Mouse (Mus musculus) liver, postnatal 0 days (tissue): ENCODE data around the gene Trpv3. TPM values are rescaled to one million over a fixed set of nuclear protein-coding genes. Genes with fewer than 3 reads are reported as not detected.
A peak's percentile ranks its signal among the peaks of the same experiment; 100 is the strongest.
"Not testable (repeated sequence)": the region's sequence is repeated elsewhere in the genome, so short reads cannot be mapped to it uniquely, and the experiment has no call there.

ENCODE experiments used
- ATAC-seq: fragments of 200-750 bp; cut with Nextera tagmentation; 2 replicates; pipeline ENCODE4 v1.8.0; 2017; ENCODE audit warnings: mild to moderate bottlenecking, moderate library complexity
- DNase-seq: peaks from one replicate; pipeline ENCODE4 v3.0.0-alpha.2; 2016
- H3K27ac ChIP-seq: fragments of 300-500 bp; sonication (generic); 2 replicates; pipeline ENCODE4 v1.5.1; 2014; ENCODE audit warnings: antibody characterized with exemption, moderate library complexity, mild to moderate bottlenecking, low read depth
- H3K27me3 ChIP-seq: fragments of 300-500 bp; sonication (generic); 2 replicates; pipeline ENCODE4 v1.6.1; 2014; ENCODE audit warnings: low read length, control low read depth, mixed read lengths; ENCODE audit not compliant: insufficient read depth
- H3K36me3 ChIP-seq: fragments of 300-500 bp; sonication (generic); replicated peaks from 2 replicates; pipeline ENCODE4 v1.6.1; 2014; ENCODE audit warnings: mild to moderate bottlenecking, control low read depth, low read length, moderate library complexity, mixed read lengths; ENCODE audit not compliant: insufficient read depth
- H3K4me1 ChIP-seq: fragments of 300-500 bp; sonication (generic); 2 replicates; pipeline ENCODE4 v1.6.1; 2014; ENCODE audit warnings: antibody characterized with exemption, mild to moderate bottlenecking, control low read depth; ENCODE audit not compliant: insufficient read depth
- H3K4me2 ChIP-seq: fragments of 300-500 bp; sonication (generic); 2 replicates; pipeline ENCODE4 v1.6.1; 2014; ENCODE audit warnings: low read depth, mild to moderate bottlenecking, low read length, moderate library complexity, mixed read lengths
- H3K4me3 ChIP-seq: fragments of 300-500 bp; sonication (generic); 2 replicates; pipeline ENCODE4 v1.5.1; 2014; ENCODE audit warnings: low read depth, low read length
- H3K9ac ChIP-seq: fragments of 300-500 bp; sonication (generic); replicated peaks from 2 replicates; pipeline ENCODE4 v1.6.1; 2014; ENCODE audit warnings: mild to moderate bottlenecking, moderate library complexity
- H3K9me3 ChIP-seq: fragments of 300-500 bp; sonication (generic); 2 replicates; pipeline ENCODE4 v1.6.1; 2016; ENCODE audit warnings: mild to moderate bottlenecking, control low read depth, low read length, mixed read lengths
- CTCF ChIP-seq: sonication (generic); IDR thresholded peaks from 2 replicates; pipeline ENCODE4 v1.5.1; 2016; ENCODE audit warnings: antibody characterized with exemption, low read depth
- EP300 ChIP-seq: IDR thresholded peaks from 2 replicates; pipeline ENCODE4 v1.6.1; 2016; ENCODE audit warnings: antibody characterized with exemption, low read depth, mild to moderate bottlenecking
- WGBS: fragments of 180-500 bp; shearing (Covaris S2); extraction: QIAGEN DNeasy Blood & Tissue Kit; methylation state at CpG from one replicate; pipeline ENCODE4 v1.1.7; 2014; ENCODE audit not compliant: insufficient replicate concordance; 5-methylcytosine and 5-hydroxymethylcytosine counted together
- polyA plus RNA-seq: library from polyadenylated mRNA; unstranded; fragments of >200 nt; fragmentation: Nextera tagmentation; extraction: Ambion mirVana; gene quantifications from 2 replicates; pipeline ENCODE4 v1.2.1, GENCODE M21; 2015

Trpv3 gene
- polyA plus RNA-seq, 1 experiment from 2014 or later: 0.05 TPM

GRCm38 (mm10) chr11:73315961-73316360 lies 48.8 kb downstream of the Trpv3 start:
- DNase-seq (no peak), ATAC-seq (no peak)
- TF ChIP-seq CTCF (no peak), EP300 (no peak)
- Histone ChIP-seq H3K4me1 (no peaks in the 10 kb centered on the region), H3K4me2 (no peak overlapping the region), H3K27ac (no peak overlapping the region), H3K9ac (no peak overlapping the region), H3K27me3 (no peaks in the 10 kb centered on the region), H3K36me3 (0 out of 2 replicates have a peak, but pooled peaks cover 2% of the 10 kb centered on the region), H3K4me3 (no peak overlapping the region), H3K9me3 (no peaks in the 10 kb centered on the region)
- 52% methylated on average over 3 of the region's 3 CpGs for WGBS

- H3K27ac ChIP-seq, ATAC-seq, H3K4me1 ChIP-seq, H3K9ac ChIP-seq, H3K36me3 ChIP-seq, H3K4me2 ChIP-seq, H3K4me3 ChIP-seq, H3K27me3 ChIP-seq, DNase-seq, H3K9me3 ChIP-seq: not testable (repeated sequence)
- 65% methylated on average over 2 of the region's 2 CpGs for WGBS
Measured at GRCm38 (mm10) chr11:73318581-73318980, 51.4 kb downstream of the Trpv3 start.

- WGBS: 88% methylated on average over 13 of the region's 13 CpGs
- H3K4me1 ChIP-seq, ATAC-seq, H3K27ac ChIP-seq, H3K36me3 ChIP-seq, DNase-seq, H3K27me3 ChIP-seq, H3K4me2 ChIP-seq, H3K4me3 ChIP-seq, H3K9me3 ChIP-seq, H3K9ac ChIP-seq: not testable (repeated sequence)
Measured at GRCm38 (mm10) chr11:73321064-73321463, 53.9 kb downstream of the Trpv3 start.

GRCm38 (mm10) chr11:73323906-73324830 lies 57.0 kb downstream of the Trpv3 start:
- H3K9me3 ChIP-seq: no peaks in the 10 kb centered on the region
- no peak for TF ChIP-seq CTCF
- no peak for TF ChIP-seq EP300
- peak; percentile 24; the same call in 1 of the 2 replicates for ATAC-seq
- 49% methylated on average over 9 of the region's 9 CpGs for WGBS
- no peaks in the 10 kb centered on the region for H3K36me3 ChIP-seq
- peak overlapping the region; percentile 63 for H3K4me2 ChIP-seq
- DNase-seq: no peak
- peak overlapping the region; percentile 32 for H3K4me3 ChIP-seq
- H3K9ac ChIP-seq: peak overlapping the region; percentile 38; the same call in 1 of the 2 replicates
- peaks cover 3% of the 10 kb centered on the region; the same call in 1 of the 2 replicates for H3K4me1 ChIP-seq
- H3K27me3 ChIP-seq: no peaks in the 10 kb centered on the region
- peak overlapping the region; percentile 82 for H3K27ac ChIP-seq

DNA sequence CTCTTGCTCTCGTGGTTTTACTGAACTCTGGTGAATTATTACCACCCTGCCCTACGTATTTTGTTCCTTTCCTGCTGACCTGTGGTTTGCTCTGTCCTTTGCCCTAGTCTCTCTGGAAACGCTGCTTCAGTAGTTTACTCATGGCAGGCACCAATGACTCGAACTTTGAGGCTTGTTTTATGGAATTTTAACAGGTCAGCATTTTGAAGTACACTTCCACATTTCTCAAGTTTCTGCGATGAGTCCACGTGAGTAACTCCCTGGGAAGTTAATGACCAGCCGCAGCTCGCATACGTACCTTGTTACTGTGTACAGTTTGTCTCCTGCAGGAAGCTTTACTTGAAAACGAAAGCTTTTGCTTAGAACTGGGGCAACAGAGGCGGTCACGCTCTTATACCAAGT lies 59.3 kb downstream of the Trpv3 start:
- Histone ChIP-seq H3K27me3 (no peaks in the 10 kb centered on the region), H3K4me2 (peak overlapping the region; percentile 63), H3K9me3 (no peaks in the 10 kb centered on the region), H3K27ac (peak overlapping the region; percentile 75), H3K4me1 (peaks cover 3% of the 10 kb centered on the region; the same call in 1 of the 2 replicates), H3K4me3 (peak overlapping the region; percentile 16), H3K9ac (no peak overlapping the region), H3K36me3 (no peaks in the 10 kb centered on the region)
- TF ChIP-seq CTCF: no peak
- peak; percentile 58; the same call in 1 of the 2 replicates for TF ChIP-seq EP300
- DNase-seq (peak; percentile 48), ATAC-seq (peak; percentile 94)
- 19% methylated on average over 12 of the region's 12 CpGs for WGBS

DNA sequence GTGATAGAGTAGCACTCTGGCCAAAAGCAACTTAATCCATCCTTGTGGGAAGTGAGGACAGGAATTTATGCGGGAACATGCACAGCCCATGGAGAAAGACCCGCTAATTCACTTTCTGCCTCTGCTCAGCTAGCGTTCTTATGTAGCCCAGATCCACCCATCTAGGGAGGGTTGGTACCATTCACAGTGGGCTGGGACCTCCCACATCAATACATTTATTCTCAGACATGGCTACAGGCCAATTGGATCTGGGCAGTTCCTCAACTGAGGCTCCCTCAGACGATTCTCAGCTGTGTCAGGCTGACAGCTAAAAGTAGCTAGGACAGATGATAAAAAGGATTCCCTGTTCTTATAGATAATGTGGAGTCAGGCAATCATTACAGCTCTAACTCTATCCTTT lies 60.2 kb downstream of the Trpv3 start:
- Histone ChIP-seq H3K9ac (peak overlapping the region; percentile 11; the same call in 1 of the 2 replicates), H3K4me2 (peak overlapping the region; percentile 63), H3K4me1 (peaks cover 3% of the 10 kb centered on the region; the same call in 1 of the 2 replicates), H3K27me3 (no peaks in the 10 kb centered on the region), H3K36me3 (no peaks in the 10 kb centered on the region), H3K27ac (peak overlapping the region; percentile 75), H3K9me3 (no peaks in the 10 kb centered on the region), H3K4me3 (peak overlapping the region; percentile 16)
- TF ChIP-seq EP300 (no peak), CTCF (no peak)
- WGBS: 62% methylated on average over 4 of the region's 4 CpGs
- ATAC-seq (no peak), DNase-seq (peak; percentile 14)
